Mouse (Mus musculus) heart, adult 2 months (tissue): ENCODE results near the gene Rmdn3. TPM values are rescaled to one million over a fixed set of nuclear protein-coding genes. Genes with fewer than 3 reads are reported as not detected.

ENCODE experiments used
- DNase-seq, 2 experiments: peaks; one replicate each; pipeline ENCODE4 v3.0.0; 2021
- H3K27ac ChIP-seq: fragments of 200-600 bp; 2 replicates; pipeline ENCODE4 v1.8.1; 2022
- H3K27me3 ChIP-seq: fragments of 200-500 bp; 2 replicates; pipeline ENCODE4 v1.6.1; 2012; ENCODE audit warnings: mild to moderate bottlenecking, low read length, inconsistent platforms, mixed read lengths; ENCODE audit not compliant: control insufficient read depth, insufficient read depth
- H3K36me3 ChIP-seq: fragments of 200-500 bp; 2 replicates; pipeline ENCODE4 v1.6.1; 2012; ENCODE audit warnings: low read length, inconsistent platforms; ENCODE audit not compliant: control insufficient read depth, insufficient read depth
- H3K4me1 ChIP-seq: fragments of 200-500 bp; 2 replicates; pipeline ENCODE4 v1.6.1; 2011; ENCODE audit warnings: low read length; ENCODE audit not compliant: control insufficient read depth, insufficient read depth
- H3K4me3 ChIP-seq: fragments of 200-600 bp; 2 replicates; pipeline ENCODE4 v1.8.1; 2022
- H3K79me2 ChIP-seq: fragments of 200-500 bp; replicated peaks from 2 replicates; pipeline ENCODE4 v1.6.1; 2012; ENCODE audit warnings: mild to moderate bottlenecking, inconsistent platforms, low read length, moderate library complexity, mixed read lengths; ENCODE audit not compliant: control insufficient read depth, insufficient read depth
- H3K9ac ChIP-seq: fragments of 200-500 bp; 2 replicates; pipeline ENCODE4 v1.6.1; 2012; ENCODE audit warnings: low read depth, mild to moderate bottlenecking, control low read depth, inconsistent platforms, low read length, mixed read lengths
- CTCF ChIP-seq: fragments of 200-600 bp; IDR thresholded peaks from 2 replicates; pipeline ENCODE4 v1.8.1; 2022; ENCODE audit warnings: antibody characterized with exemption, mild to moderate bottlenecking, moderate library complexity
- EP300 ChIP-seq: fragments of 200-500 bp; IDR thresholded peaks from 2 replicates; pipeline ENCODE4 v1.6.1; 2011; ENCODE audit warnings: low read depth, low read length, control low read depth; ENCODE audit not compliant: insufficient read depth
- POLR2A ChIP-seq: fragments of 200-500 bp; IDR thresholded peaks from 2 replicates; pipeline ENCODE4 v1.6.1; 2011; ENCODE audit warnings: mild to moderate bottlenecking, low read depth, low read length, control low read depth; ENCODE audit not compliant: insufficient read depth
- WGBS: fragments of 180-500 bp; shearing (Covaris S2); methylation state at CpG from one replicate; pipeline ENCODE4 v1.1.7; 2018; 5-methylcytosine and 5-hydroxymethylcytosine counted together
- intact Hi-C: fragments of 180-260 bp; cut with DNase I; formaldehyde crosslinking; loops from one replicate; pipeline ENCODE4 v1.15.1; 2025
- polyA plus RNA-seq: library from polyadenylated mRNA; depleted of rRNA; stranded (reverse); fragments of >200 nt; gene quantifications from 2 replicates; pipeline ENCODE4 v1.2.3, GENCODE M21; 2012
- total RNA-seq, 2 experiments: library from RNA; stranded (reverse); gene quantifications; 2 replicates each; pipeline ENCODE4 v1.2.3; 2021

The Rmdn3 gene
- total and polyA plus RNA-seq, 3 experiments = 9.0 to 20.1 (median 20.0) TPM

GRCm38 (mm10) chr2:119177384-119177939 lies 20.6 kb upstream of the Rmdn3 start:
- H3K9ac ChIP-seq = no peak overlapping the region
- no peak overlapping the region for H3K27ac ChIP-seq
- intact Hi-C loops = no loop called here
- H3K79me2 ChIP-seq = no peaks in the 10 kb centered on the region
- 87% methylated on average over 5 of the region's 5 CpGs for WGBS
- H3K4me1 ChIP-seq = peaks cover 1% of the 10 kb centered on the region
- no peaks in the 10 kb centered on the region for H3K27me3 ChIP-seq
- H3K36me3 ChIP-seq = no peaks in the 10 kb centered on the region
- no peak overlapping the region for H3K4me3 ChIP-seq
- TF ChIP-seq POLR2A (no peak), EP300 (no peak), CTCF (no peak)
- DNase-seq = no peak

- peaks cover 1% of the 10 kb centered on the region for H3K4me1 ChIP-seq
- no peaks in the 10 kb centered on the region for H3K79me2 ChIP-seq
- no peaks in the 10 kb centered on the region for H3K27me3 ChIP-seq
- DNase-seq = no peak
- H3K27ac ChIP-seq = no peak overlapping the region
- intact Hi-C loops = no loop called here
- no peak overlapping the region for H3K4me3 ChIP-seq
- TF ChIP-seq POLR2A = no peak
- TF ChIP-seq EP300 = no peak
- WGBS = 78% methylated on average over 3 of the region's 3 CpGs
- H3K9ac ChIP-seq = no peak overlapping the region
- no peaks in the 10 kb centered on the region for H3K36me3 ChIP-seq
Observed at GRCm38 (mm10) chr2:119176761-119177160, 19.9 kb upstream of the Rmdn3 start.

GRCm38 (mm10) chr2:119175614-119176013 lies 18.8 kb upstream of the Rmdn3 start:
- no peaks in the 10 kb centered on the region for H3K27me3 ChIP-seq
- WGBS = 46% methylated on average over 6 of the region's 6 CpGs
- no peak overlapping the region for H3K4me3 ChIP-seq
- no peak overlapping the region for H3K27ac ChIP-seq
- no peaks in the 10 kb centered on the region for H3K36me3 ChIP-seq
- DNase-seq = no peak
- intact Hi-C loops = no loop called here
- H3K9ac ChIP-seq = no peak overlapping the region
- H3K4me1 ChIP-seq = peaks cover 1% of the 10 kb centered on the region
- no peak for TF ChIP-seq POLR2A
- TF ChIP-seq CTCF = no peak
- no peak for TF ChIP-seq EP300
- H3K79me2 ChIP-seq = no peaks in the 10 kb centered on the region

- H3K79me2 ChIP-seq = no peaks in the 10 kb centered on the region
- peaks cover 1% of the 10 kb centered on the region for H3K4me1 ChIP-seq
- WGBS = 81% methylated on average over 14 of the region's 14 CpGs
- H3K4me3 ChIP-seq = no peak overlapping the region
- no peak overlapping the region for H3K9ac ChIP-seq
- TF ChIP-seq CTCF (no peak), EP300 (no peak), POLR2A (no peak)
- H3K27ac ChIP-seq = no peak overlapping the region
- DNase-seq = no peak
- no peaks in the 10 kb centered on the region for H3K36me3 ChIP-seq
- no peaks in the 10 kb centered on the region for H3K27me3 ChIP-seq
- intact Hi-C loops = no loop called here
Observed at GRCm38 (mm10) chr2:119174866-119175265, 18.0 kb upstream of the Rmdn3 start.

- DNase-seq = no peak
- peaks cover 1% of the 10 kb centered on the region for H3K4me1 ChIP-seq
- intact Hi-C loops = no loop called here
Observed at GRCm38 (mm10) chr2:119173991-119174651, 17.3 kb upstream of the Rmdn3 start, which contains the start of gene Gm14137. Gene Gm14137, plus strand, starts transcription at chr2:119174509.

GRCm38 (mm10) chr2:119172862-119173576 lies 16.2 kb upstream of the Rmdn3 start:
- peaks cover 1% of the 10 kb centered on the region for H3K4me1 ChIP-seq
- no peak overlapping the region for H3K4me3 ChIP-seq
- intact Hi-C loops = no loop called here
- no peaks in the 10 kb centered on the region for H3K79me2 ChIP-seq
- no peak overlapping the region for H3K9ac ChIP-seq
- TF ChIP-seq EP300 (no peak), POLR2A (no peak), CTCF (no peak)
- peak; percentile 76 to 77 for DNase-seq
- H3K36me3 ChIP-seq = no peaks in the 10 kb centered on the region
- H3K27me3 ChIP-seq = no peaks in the 10 kb centered on the region
- no peak overlapping the region for H3K27ac ChIP-seq
- 18% methylated on average over 13 of the region's 13 CpGs for WGBS

More at GRCm38 (mm10) chr2:119173991-119174651, 17.3 kb upstream of the Rmdn3 start, which contains the start of gene Gm14137:
- H3K79me2 ChIP-seq = no peaks in the 10 kb centered on the region
- H3K27ac ChIP-seq = no peak within 1 kb of the TSS
- H3K9ac ChIP-seq = no peak within 1 kb of the TSS
- H3K4me3 ChIP-seq = no peak within 1 kb of the TSS
- 55% methylated on average over 8 of the region's 8 CpGs for WGBS
- no peaks in the 10 kb centered on the region for H3K36me3 ChIP-seq
- no peak for TF ChIP-seq EP300
- TF ChIP-seq POLR2A = no peak
- no peak for TF ChIP-seq CTCF
- no peaks in the 10 kb centered on the region for H3K27me3 ChIP-seq
